Mouse (Mus musculus): ENCODE measurements around the gene Nrip2.
A peak's percentile ranks its signal among the peaks of the same experiment; 100 is the strongest.

The Nrip2 gene

DNA sequence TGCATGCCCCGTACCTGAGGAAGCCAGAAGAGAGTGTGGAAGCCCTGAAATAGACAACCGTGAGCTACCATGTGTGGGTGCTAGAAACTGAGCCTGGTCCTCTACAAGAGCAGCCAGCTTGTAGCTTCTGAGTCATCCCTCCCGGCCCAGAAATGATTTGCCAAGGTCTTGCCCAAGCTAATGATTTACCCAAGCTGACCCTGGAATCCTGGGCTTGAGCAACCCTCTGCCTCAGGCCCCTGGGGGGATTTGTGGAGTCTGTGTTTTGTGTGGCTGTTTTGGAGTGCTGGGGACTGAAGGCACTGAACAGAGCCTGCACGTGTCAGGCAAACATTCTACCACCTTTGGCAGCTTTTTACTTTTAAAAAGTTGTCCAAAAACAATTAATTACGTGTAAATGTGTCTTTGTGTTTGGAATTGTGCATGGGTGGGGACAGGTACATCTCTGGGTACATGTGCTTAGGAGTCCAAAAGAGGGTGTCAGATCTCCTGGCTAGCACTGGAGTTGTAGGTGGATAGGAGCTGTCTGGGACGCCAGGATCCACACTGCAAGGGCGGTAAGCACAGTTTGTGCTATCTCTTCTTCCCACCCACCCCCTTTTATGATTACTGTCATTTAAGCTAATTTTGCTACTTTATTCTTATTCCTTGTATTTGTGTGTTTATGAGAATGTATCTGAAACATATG is 1.4 kb upstream of the Nrip2 start:
- no peak for DNase-seq (ENCODE audit: low spot score)

DNA sequence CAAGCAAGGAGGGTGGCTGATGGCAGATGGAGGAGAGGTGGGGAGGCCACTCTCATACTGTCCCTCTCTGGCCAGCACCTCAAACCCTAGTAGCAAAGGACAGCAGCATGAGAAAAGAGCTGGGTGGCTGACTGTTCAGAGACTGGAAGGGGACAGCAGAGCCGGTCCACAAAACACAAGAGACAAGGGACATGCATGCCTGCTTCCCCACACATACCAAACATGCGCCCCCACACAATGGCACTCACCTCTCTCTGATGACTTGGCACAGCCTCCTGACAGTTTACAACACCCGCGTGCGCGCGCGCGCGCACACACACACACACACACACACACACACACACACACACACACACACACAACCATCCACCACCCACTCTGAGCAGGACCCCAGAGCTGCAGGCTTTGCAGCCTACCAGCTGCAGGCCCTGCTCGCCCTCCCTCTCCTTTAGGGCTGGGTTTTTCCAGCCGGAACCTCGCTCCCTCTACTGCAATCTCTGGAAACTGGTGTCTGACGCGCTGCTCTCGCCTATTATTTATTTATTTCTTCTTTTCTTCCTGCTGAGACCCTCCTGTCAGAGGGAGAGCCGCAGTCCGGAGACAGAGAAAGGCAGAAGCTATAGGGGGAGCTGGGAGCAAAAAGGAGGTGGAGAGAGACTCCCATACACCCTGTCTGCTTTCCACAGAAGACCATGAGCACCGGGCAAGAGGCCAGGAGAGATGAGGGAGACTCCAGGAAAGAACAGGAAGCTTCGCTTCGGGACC is 507 bp downstream of the Nrip2 start:
- DNase-seq (ENCODE audit: low spot score), result no peak

DNA sequence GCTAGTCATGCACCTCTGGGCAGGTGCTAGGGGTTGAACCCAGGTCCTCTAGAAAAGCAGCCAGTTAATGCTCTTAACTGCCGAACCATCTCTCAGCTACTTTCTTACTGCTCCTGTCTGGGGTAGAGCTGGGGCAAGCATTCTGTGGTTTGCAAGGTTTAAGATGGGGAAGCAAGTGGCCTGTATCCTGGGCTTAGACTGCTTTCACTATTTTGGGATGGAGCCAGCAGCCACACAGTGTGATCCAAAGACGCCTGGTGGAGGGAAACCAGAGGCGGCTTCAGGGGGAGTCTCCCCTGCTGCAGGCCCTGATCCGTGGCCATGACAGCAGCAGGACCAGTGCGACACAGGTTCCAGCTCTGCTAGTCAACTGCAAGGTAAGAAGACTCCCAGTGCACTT is 5.6 kb downstream of the Nrip2 start:
- no peak for DNase-seq (ENCODE audit: low spot score)

DNA sequence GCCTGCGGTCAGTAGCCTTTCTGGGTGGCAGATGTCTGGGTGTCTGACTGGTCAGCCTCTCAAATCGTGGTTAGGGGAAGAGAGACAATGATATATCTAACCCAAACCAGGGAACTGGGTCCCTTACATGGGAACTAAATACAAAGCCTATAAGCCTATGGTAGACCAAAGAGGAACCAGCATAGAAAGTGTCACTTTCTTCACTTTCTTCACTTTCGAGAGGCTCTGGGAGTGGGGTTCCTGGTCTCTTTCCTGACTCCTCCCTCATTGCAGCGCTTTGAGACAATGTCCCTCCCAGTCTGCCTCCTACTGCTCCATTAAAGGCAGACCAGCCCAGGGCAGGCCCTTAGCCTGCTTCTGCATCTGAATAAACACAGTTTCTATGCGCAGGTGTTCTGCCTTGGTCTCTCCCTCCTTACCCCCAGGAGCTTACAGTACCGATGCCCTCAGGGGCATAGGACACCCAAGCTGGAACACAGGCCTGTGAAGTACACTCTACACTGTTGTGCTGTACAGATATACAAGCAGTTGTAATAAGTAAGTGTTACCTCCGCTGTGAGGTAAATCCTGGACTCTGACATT is 9.5 kb downstream of the Nrip2 start:
- DNase-seq (ENCODE audit: low spot score), result no peak

DNA sequence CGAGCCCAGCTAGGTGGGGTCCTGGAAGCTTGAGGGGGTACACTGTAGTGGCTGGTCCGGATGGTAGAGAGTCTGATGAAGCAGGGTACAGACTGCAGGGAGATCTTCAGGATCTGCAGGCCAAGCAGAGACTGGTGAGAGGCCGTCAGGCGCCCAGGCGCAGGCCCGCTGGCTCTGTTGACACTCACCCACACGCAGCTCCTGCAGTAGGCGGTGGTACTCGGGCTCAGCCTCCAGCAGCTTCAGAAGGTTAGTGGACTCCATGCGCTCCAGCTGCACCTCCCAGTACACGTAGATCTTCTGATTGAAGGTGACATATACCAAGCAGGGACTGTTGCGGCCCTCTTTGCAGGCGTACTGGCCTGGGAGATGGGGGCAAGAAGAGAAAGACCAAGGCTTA is 11.2 kb downstream of the Nrip2 start:
- DNase-seq (ENCODE audit: low spot score), result no peak

DNA sequence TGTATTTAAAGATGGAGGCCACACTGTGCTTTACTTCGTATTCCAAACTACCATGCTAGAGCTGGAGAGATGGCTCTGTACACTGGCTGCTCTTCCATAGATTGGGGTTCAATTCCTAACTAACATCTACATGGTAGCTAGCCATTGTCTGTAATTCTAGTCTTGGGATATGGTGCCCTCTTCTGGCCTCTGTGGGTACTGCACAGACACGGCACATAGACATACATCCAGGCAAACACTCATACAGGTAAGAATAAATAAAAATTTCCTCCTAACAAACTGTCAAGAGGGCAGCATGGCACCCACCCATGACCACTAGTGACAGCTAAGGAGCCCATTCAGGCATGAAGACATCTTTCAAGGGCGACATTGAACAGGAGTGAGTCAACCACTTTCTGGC is 12.0 kb downstream of the Nrip2 start:
- DNase-seq (ENCODE audit: low spot score), result peak; percentile 71

DNA sequence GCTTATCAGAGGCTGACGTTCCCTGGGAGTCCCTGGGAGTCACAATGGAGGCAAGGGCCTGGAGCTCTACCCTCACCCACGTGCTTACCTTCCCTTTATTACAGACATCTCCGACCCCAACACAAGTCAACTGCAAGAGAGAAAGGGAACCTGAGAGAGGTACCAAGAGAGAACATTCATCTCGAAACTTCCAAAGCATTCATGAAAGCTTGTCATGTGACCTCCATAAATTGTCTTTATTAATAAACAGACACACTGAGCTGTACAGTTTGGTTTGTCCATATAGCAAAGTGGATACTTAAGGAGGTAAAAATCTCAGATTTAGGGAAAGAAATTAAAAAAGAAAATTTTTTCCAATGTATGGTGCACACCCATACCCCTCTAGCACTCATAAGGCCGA is 17.1 kb downstream of the Nrip2 start:
- DNase-seq (ENCODE audit: low spot score), result no peak

DNA sequence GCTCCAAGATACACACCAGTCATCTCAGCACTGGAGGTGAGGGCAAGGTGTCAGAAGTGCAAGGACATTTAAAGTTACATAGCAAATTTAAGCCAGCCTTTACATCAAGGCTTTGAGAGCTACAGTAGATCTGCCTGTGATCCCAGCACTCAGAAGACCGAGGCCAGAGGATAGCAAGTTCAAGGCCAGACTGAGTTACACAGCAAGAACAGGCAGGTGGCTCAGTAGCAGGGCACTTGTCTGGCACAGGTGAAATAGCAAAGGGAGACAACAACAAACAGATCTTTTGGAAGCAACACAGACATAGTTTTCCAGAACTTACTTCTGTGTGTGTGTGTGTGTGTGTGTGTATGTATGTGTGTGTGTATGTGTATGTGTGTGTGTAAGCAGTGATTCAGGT is 19.0 kb downstream of the Nrip2 start:
- DNase-seq (ENCODE audit: low spot score), result no peak

DNA sequence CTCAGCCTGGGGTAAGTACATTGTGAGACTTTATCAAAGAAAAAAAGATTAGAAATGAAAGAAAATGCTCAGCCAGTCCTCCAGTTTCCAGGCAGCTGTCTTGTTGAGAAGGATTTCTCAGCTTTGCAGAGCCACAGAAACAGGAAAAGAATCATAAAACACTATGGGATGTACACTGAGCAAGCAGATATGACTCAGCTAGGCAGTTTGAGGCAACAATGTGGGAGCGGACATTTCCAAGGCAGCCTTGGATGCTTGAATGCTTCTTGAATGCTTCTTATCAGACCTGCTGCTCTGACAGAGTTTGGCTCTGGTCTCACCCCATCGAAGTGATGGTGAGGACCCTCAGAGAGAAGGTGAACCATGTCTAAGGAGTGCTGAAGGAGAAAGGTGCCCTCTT is 21.9 kb downstream of the Nrip2 start:
- DNase-seq (ENCODE audit: low spot score), result no peak

DNA sequence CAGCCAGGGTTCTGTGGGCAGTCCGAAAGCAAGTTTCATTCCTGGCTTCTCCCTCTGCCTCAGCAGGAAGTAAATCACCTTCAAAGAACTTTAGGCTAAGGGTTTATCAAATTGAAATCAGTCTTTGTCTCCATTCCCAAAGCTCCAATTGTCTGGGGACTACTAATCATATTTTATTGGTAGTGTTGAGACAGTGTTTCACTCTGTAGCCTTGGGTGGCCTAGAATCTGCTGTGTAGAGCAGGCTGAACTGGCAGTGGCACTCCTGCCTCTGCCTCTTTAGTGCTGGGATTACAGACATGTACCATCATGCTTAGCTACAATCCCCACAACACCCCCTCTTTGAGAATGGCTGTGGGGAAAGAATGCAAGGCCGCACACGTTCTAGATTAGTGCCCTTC is 22.4 kb downstream of the Nrip2 start:
- DNase-seq (ENCODE audit: low spot score), result no peak

DNA sequence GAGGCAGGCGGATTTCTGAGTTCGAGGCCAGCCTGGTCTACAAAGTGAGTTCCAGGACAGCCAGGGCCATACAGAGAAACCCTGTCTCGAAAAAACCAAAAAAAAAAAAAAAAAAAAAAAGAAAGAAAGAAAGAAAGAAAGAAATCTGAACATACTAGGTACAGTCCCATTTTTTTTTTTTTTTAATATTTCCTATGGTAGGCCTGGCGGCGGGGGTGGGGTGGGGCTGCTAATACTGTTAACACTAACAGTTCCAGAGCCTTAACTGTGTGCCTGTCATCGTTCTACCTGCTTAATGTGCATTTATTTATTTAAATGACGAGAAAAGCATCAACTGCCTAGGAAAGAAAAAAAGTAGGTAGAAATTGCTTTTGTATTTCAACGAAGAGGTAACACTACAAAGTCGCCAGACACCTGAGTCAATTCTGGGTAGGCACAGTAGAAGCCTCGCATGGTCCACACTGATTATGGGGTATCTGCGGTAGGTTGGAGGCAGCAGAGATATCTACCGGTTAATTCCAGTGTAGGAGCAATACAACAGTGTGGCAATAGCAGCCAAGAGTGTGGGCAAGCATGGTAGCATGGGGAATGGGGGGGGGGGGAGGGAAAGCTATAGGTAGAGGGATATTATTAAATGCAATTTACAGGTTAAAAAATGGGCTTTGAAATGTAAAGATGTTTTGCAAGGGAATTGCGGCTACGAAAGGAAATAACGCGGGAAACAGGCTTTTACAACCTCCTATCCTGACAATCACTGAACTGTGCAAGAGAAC is 24.6 kb downstream of the Nrip2 start:
- no peak for DNase-seq (ENCODE audit: low spot score)

DNA sequence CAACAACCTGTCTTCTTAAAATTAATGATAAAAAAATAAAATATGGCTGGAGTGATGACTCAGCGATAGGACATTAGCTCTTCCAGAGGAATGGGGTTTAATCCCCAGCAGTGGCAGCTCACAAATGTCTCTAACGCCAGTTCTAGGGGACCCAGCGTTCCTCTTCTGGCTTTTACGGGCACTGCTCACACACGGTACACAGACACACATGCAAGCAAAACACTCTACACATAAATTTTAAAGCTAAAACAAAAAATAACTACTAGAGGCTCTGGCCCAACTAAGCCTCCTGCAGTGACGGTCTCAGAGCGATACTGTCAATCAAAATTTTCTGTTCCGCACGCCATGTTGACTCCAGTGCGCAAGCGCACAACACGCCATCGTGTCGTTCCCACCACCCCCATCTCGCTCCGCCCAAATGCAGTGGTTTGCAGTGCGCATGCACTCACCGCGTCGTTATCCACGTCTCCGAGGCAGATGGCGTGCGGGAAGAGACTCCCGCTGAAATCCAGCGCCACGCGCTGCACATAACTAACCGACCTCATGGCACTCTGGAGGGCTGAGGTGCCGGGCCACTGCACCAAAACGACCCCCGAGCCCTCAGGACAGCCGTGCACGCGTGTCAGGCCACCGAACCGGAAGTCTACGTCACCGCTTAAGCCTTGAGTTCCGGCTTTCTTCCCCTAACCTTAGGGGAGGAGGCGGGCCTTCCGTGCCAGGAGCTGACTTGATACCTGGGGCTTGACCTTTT is 25.3 kb downstream of the Nrip2 start, which contains the start of gene Itfg2:
TSS of gene Itfg2 (minus strand) at position 663 of the 751 bp plus-strand sequence.
- DNase-seq (ENCODE audit: low spot score), result peak; percentile 96

DNA sequence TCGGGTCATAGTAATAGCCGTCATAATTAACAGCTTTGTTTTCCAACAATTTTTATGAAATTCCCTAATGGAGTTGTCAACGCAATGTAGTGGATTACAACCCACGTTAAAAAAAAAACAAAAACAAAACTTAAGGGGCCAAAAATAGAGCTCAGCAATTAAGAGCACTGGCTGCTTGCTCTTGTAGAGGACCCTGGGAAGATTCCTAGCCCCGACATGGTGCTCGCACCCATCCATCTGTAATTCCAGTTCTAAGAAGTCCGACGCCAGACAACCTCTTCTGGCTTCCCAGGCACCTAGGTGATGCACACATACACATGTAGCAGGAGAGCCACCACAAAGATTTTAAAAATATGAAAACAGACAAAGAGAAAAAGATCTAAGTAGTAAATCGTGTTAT is 25.9 kb downstream of the Nrip2 start:
- DNase-seq (ENCODE audit: low spot score), result no peak

DNA sequence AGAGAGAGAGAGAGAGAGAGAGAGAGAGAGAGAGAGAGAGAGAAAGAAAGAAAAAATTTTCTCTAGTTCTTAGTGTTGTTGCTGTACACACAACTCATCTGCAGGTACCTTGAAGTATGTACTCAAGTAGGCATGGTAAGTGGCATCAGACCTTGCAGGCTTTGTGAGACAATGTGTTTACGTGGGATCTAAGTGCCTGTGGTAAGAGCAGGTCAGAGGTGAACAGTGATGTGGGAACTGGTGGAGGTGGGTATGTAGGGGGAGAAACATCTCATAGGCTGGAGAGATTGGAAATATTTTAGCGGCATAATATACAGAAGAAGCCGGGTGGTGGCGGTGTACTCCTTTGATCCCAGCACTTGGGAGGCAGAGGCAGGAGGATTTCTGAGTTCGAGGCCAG is 28.5 kb downstream of the Nrip2 start:
- DNase-seq (ENCODE audit: low spot score), result no peak

DNA sequence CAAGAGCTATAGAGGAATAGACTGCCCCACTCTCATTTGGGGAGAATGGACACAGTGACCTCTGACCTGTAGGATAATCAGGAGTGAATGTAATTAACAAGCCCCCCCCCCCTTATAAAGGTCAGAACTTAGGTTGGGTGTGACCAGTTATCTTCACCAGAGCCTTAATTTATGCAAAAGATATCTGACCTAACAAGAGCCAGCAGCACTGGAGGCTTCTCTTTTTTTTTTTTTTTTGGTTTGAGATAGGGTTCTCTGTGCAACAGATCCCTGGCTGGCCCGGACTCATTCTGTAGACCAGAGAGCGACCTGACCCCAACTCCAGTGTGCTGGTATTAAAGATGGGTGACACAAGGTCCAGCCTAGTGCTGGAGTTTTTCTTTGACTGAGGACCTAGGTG is 30.2 kb downstream of the Nrip2 start:
- DNase-seq (ENCODE audit: low spot score), result no peak

DNA sequence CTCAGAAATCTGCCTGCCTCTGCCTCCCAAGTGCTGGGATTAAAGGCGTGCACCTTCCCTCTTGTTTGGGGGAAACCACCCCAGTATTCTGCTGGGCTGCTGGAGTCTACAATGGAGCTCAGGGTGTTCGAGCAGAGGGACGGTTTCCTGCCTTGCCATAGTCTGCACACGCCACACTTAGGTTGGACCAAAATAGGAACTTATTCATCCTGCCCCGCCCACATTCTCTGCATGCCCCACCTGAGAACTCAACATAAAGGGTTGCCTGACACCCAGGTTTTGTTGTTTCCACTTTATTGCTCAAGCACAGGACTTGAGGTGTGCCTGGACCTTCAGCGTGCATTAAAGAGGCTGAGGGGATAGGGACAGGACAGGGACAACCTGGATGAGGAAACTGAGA is 30.7 kb downstream of the Nrip2 start:
- peak; percentile 18 for DNase-seq (ENCODE audit: low spot score)

DNA sequence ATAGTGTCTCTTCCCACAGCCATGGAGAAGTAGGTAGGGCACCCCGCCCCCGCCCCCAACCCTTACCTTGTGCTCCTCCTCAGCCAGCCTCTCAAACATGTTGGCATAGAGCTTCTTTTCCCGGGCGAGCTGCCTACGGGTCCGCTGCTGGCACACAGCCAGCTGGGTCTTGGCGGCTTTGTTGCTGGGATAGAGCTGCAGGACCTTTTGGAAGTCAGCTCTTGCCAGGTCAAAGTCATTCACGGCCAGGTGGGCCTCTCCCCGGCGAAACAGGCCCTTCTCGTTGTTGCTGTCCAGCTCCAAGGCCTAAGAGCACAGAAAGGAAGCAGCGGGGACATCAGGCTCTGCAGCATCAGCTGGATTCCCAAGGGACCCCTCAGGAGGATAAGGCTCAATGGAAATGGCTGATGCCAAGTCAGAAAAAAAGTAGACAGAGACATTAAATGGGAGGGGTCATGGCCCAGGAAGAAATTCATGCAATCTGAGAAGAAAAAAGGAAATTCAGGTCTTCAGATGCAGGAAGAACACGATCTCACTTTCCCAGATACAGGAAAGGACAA is 33.3 kb downstream of the Nrip2 start:
- no peak for DNase-seq (ENCODE audit: low spot score)

DNA sequence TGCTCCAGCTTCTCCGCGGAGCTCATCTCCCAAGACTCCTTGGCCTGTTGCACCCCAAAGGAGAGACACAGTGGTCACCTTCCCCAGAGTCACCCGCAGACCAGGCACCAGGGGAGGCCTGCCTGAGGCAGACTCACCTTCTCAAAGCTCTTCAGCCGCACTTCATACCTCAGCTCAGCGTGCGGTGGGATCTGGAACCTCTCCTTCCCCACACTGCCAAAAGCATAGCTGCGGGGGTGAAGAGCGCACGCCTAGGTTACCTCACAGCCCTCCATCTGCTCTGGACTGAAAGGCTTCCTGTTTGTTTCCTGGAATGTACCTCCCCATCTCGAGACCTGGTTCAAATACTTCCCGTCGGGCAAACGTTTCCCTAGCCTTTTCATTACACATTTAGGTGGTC is 34.5 kb downstream of the Nrip2 start:
- no peak for DNase-seq (ENCODE audit: low spot score)

DNA sequence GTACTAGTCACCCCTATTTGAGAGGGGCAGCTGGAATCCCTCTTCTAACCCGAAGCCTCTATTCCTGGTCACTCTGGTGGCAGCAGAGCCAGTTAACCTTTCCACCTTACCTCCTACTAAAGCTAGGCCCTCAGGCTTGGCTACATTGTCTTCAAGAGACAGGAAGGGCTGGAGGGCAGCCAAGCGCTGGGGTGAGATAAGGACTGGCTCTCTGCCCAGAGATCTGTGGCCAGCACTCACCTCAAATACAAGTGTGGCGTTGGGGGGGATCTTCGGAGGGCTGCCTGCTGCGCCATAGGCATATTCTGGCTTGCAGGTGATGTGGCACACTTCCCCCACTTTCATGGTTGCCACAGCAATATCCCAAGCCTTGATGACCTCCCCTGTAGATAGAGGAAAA is 36.4 kb downstream of the Nrip2 start:
- DNase-seq (ENCODE audit: low spot score), result peak; percentile 88

DNA sequence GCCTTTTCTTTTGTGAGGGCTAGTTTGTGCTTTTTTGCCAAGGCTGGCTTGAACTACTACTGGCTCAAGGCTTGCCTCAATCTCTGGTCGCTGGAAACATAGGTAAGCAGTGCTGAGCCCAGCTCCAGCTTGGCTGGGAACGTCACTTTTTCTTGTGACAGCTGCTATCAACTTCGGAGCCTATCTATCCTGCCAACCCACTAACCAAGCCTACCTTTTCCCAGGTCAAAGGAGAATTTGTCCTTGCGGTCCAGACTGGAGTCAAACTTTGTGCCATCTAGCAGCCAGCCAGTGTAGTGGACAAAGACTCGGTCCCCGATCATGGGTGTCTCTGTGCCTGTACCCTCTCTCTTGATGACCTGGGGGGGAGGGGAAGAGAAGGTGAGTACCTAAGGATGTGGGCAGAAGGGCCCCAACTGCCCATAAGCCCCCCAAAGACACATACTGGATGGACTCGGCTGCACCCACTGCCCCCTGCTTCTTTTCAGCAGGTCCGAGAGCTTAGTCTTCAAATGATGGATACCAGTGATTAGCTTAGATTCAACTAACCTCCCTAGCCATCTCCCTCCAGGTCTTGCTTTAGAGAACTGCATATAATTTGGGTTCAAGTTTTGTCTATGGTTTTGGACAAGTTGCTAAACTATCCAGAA is 37.4 kb downstream of the Nrip2 start:
- DNase-seq (ENCODE audit: low spot score), result no peak

DNA sequence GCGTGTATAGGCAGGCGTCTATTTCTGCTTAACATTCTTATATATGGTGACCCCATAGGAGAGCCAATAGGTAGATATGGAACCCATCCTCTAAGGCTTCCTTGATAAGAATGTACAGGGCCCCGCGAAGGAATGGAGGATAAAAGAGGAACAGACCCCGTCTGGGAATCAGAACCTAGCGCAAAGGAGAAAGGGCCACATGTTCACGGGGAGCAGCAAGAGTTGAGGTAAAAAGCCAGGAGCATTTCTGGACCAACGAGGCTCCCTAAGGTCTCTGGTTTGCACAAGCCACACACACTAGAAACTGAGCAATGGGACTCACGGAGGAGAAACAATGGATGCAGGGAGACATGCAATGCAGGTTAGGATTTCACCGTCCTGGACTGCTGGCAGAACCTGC is 38.2 kb downstream of the Nrip2 start:
- no peak for DNase-seq (ENCODE audit: low spot score)
